Mouse (Mus musculus): Measurements from ENCODE around the gene Hepacam.
A peak's percentile ranks its signal among the peaks of the same experiment; 100 is the strongest.

Hepacam gene

GRCm38 (mm10) chr9:37384284-37385182 is 17.4 kb downstream of the Hepacam start:
- DNase-seq, result peak; percentile 64

- DNase-seq, result no peak
Observed at GRCm38 (mm10) chr9:37390891-37391290, 23.7 kb downstream of the Hepacam start.

GRCm38 (mm10) chr9:37392071-37392470 is 24.9 kb downstream of the Hepacam start:
- DNase-seq, result no peak

GRCm38 (mm10) chr9:37393482-37394131 is 26.5 kb downstream of the Hepacam start:
- DNase-seq, result no peak

DNA sequence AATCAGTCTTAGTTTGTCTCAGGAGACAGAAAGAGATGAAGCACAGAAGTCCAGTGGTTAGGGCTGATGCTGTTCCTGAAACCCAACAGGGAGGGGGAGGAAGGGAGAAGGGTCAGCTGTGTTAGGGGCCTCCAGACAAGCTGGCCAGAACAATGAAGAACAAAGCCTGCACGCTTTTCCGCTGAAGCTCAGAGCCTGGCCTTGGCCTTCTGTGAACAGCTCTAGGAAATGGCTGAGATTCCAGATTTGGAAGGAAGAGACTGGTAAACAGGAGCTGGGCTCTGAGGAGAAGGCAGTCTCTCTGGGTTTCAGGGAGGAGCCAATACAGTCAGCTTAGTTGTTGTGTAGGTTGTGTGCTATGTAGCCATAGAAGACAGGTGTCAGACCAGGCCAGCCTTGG is 33.4 kb downstream of the Hepacam start:
- DNase-seq, result peak; percentile 72

DNA sequence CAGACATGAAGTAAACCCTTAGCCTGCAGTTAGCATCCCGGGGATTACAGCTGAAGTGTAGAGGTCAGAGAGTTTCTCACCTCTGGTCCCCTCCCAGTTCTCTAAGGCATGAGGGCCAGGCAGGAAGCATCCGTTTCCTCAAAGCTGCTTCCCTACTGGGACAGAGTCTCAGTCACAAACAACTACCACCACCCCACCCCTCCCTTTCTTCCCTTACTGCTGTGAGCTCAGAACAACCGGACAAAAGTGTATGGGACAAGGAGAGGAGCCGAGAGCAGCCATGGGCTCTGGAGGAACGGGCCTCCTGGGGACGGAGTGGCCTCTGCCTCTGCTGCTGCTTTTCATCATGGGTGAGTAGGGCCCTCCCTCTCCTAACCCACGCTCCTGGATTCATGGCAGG is 34.7 kb downstream of the Hepacam start, which contains the start of gene Robo4:
TSS of gene Robo4 (plus strand) at position 96 of the 400 bp plus-strand sequence.
- DNase-seq, result peak; percentile 74

- no peak for DNase-seq
Observed at GRCm38 (mm10) chr9:37402501-37402900, 35.4 kb downstream of the Hepacam start.

DNA sequence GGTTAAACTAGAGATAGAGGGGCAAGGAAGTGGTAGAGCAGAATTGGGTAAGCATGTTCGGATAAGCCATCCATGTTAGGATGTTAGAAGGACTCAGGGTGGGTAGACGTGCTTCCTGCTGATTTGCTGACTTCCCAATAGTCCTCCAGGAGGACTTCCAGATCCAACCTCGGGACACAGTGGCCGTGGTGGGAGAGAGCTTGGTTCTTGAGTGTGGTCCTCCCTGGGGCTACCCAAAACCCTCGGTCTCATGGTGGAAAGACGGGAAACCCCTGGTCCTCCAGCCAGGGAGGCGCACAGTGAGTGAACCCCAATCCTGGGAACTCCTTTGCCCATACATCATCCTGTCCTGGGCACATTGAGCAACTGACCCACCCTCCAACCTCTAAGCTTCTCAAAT is 35.9 kb downstream of the Hepacam start:
- no peak for DNase-seq

DNA sequence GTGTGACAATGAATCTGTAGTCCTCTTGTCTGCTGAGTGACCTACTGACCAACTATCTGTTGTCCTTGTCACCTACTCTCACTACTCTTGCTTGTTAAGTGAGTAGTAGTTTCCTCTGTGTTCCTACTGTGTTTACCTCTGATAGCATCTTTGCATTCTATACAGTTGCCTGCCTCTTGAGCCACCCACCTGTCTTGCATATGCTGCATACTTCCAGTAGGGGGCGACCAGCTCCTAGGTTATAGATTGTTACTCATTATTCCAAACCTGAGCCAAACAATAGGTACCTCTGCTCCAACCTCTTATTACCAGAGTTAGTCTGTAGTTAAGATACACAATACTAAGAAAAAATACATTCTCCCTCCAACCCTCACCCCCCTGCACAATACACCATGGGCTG is 39.2 kb downstream of the Hepacam start:
- DNase-seq, result no peak

- DNase-seq, result peak; percentile 57
Observed at GRCm38 (mm10) chr9:37407850-37408502, 40.8 kb downstream of the Hepacam start.

DNA sequence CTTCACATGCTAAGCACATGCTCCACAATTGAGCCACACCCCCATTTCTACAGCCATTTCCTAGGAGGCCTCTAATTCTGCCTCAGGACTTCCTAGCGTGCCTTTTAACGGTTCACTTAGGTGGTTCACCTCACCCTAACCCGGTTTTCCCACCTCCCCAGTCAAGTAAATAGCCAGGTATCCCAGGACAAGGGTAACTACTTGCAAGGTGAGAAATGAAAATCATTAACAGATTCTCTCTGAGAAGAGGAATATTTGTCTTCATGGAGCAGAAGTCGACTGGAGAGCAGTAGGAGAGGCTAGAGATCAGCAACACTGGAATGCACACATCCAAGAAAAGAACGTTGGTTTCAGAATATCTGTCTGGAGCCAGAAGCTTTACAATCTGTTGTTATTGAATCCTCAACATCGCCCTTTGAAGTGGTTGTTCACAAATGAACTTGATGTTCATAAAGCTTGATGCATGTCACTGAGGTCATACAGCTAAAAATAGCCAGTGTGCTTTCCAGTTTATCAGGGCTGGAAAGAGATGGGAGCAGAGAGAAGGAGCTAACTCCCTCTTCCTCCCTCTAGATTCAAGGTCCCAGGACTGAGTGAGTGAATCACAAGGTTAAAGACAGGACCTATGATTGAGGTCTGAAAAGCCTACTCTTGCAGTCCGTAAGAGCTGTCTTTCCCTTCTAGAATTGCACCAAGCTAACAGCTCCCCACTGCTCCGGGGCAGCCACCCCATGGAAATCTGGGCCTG is 42.7 kb downstream of the Hepacam start:
- DNase-seq, result no peak

- DNase-seq, result peak; percentile 47
Observed at GRCm38 (mm10) chr9:37412989-37413388, 45.8 kb downstream of the Hepacam start.

DNA sequence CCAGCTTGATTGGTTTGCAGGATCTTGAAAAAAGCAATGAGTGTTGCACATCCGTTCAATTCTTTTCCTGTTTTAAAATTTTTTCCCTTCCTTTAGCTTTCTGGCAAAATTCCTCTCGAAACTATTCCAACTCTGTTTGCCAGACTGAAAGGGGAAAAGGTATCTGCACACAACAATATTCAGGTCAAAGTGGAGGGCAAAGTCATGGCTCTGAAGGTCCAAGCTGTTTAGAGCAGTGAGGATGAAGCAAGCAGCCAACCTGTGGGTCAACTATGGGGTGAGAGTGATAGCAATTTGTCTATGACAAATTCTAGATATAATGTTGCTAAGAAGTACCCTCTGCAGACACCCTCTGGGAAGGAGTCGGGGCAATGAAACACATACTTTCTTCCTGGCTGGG is 47.5 kb downstream of the Hepacam start:
- no peak for DNase-seq

DNA sequence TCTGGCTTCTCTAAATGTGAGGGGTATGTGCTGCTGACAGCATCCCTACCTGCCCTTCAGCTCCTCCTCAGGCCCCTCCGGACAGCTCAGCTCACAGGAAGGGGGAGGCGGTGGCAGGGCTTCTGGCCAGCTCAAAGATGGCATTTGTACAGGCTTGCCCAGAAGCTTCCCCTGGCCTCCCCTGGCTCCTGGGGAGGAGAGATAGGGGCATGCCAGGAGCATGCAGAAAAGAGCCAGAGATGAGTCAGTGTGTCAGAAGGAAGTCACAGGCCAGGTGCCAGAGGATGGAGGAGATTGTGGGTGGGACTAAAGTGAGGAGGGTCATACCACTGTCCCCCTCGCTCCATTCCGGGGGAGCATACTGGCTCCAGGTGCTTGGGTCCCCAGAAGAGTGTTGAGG is 51.6 kb downstream of the Hepacam start:
- no peak for DNase-seq

GRCm38 (mm10) chr9:37420676-37421075 is 53.5 kb downstream of the Hepacam start:
- DNase-seq, result peak; percentile 92

GRCm38 (mm10) chr9:37421239-37421638 is 54.1 kb downstream of the Hepacam start:
- peak; percentile 48 for DNase-seq

GRCm38 (mm10) chr9:37429326-37429725 is 62.2 kb downstream of the Hepacam start:
- no peak for DNase-seq

GRCm38 (mm10) chr9:37430582-37430981 is 63.4 kb downstream of the Hepacam start:
- DNase-seq, result peak; percentile 90

DNA sequence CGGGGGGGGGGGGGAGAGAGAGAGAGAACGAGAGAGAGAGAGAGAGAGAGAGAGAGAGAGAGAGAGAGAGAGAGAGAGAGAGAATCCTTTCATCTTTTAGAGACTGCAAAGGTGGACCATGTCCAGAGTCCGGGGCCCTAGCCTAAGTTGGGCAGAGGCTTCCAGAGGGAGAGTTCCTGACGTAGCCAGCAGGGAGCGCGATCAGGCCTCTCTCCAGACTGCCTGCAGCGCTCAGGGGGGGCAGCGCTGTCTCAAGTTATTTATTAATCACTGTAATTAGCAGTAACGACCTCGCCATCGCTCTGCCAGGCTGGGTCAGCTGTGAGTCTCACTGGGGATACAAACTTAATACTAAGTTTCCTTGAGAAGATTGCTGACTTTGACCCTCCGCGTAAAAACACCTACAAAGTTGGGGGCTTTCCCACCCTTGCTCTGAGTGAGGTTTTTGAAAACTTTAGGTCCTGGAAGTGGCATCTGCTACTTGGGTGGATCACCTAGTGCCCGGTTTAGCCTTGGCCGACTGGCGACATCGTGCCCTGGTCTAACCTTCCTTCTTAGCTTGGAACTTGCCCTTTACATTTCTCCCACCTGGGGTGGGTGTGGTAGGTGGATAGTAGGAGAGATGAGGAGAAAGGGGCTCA is 65.0 kb downstream of the Hepacam start:
- DNase-seq, result peak; percentile 85

DNA sequence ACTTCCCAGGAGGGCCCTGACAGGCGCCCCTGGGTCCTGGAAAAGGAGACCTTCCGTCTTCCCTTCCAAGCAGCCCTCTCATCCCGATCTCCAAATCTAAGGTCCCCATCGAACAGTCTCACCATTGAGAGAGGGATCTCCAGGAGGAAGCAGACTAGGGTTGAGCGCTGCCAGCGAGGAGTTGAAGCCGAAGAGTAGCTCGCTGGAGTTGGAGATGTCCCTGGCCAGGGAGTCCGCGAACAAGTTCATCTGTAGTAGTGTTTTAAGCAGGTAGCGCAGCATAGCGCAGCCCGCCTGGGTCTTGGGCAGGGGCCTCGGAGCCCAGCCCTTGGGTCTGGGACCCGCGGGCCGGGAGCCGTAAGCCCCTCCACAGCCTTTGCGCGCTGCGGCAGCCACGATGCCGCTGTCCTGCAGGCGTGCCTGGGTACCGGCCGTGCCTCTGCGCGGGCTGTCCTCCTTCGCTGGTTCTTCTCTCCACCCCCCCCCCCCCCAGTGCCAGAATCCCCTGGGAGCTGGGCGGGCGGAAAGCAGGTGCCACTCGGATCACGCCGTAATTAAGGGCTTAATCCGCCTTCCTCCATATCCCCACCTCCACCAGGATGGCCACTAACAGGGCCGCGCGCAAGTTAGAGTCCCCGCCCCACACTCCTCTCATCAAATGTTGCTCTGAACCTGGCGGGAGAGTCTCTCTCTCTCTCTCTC is 65.7 kb downstream of the Hepacam start, which contains the start of gene Robo3:
TSS of gene Robo3 (minus strand) at position 527 of the 702 bp plus-strand sequence.
- DNase-seq, result no peak

- DNase-seq, result peak; percentile 60
Observed at GRCm38 (mm10) chr9:37433823-37434560, 66.8 kb downstream of the Hepacam start.
